Mouse (Mus musculus) erythroblast, embryonic 14.5 days (primary cell): ENCODE data around the gene Mtor. TPM values are rescaled to one million over a fixed set of nuclear protein-coding genes. Genes with fewer than 3 reads are reported as not detected.

Experiments used
- H3K27me3 ChIP-seq: 2 replicates; pipeline ENCODE4 v1.6.1; 2012; ENCODE audit warnings: inconsistent platforms; ENCODE audit not compliant: control insufficient read depth
- H3K36me3 ChIP-seq: 2 replicates; pipeline ENCODE4 v1.6.1; 2012; ENCODE audit warnings: mild to moderate bottlenecking, inconsistent platforms; ENCODE audit not compliant: control insufficient read depth
- H3K4me1 ChIP-seq: 2 replicates; pipeline ENCODE4 v1.6.1; 2012; ENCODE audit warnings: inconsistent platforms; ENCODE audit not compliant: control insufficient read depth
- H3K4me3 ChIP-seq: replicated peaks from 2 replicates; pipeline ENCODE3; 2012; ENCODE audit warnings: moderate library complexity, mild to moderate bottlenecking, inconsistent platforms
- H3K9me3 ChIP-seq: 2 replicates; pipeline ENCODE4 v1.6.1; 2012; ENCODE audit warnings: low read length, inconsistent platforms, mixed read lengths; ENCODE audit not compliant: control insufficient read depth
- GATA1 ChIP-seq: IDR thresholded peaks from 2 replicates; pipeline ENCODE4 v1.6.1; 2012; ENCODE audit warnings: low read length, inconsistent platforms, mixed read lengths
- TAL1 ChIP-seq: IDR thresholded peaks from 3 replicates; pipeline ENCODE4 v1.6.1; 2012; ENCODE audit warnings: low read length, inconsistent platforms, mixed read lengths
- polyA plus RNA-seq: library from polyadenylated mRNA; stranded (reverse); fragments of >175 nt; gene quantifications from 2 replicates; pipeline ENCODE4 v1.2.3, GENCODE M21; 2012

Gene Mtor
- polyA plus RNA-seq, 1 experiment: 1.2 TPM

GRCm38 (mm10) chr4:148593996-148594395 is 145.6 kb downstream of the Mtor start:
- H3K4me3 ChIP-seq: no peak overlapping the region
- no peaks in the 10 kb centered on the region for H3K27me3 ChIP-seq
- H3K9me3 ChIP-seq: peaks cover 10% of the 10 kb centered on the region
- peaks cover 23% of the 10 kb centered on the region for H3K4me1 ChIP-seq
- TF ChIP-seq GATA1: no peak
- no peak for TF ChIP-seq TAL1
- peaks cover 50% of the 10 kb centered on the region for H3K36me3 ChIP-seq

- no peak overlapping the region for H3K4me3 ChIP-seq
- peaks cover 17% of the 10 kb centered on the region for H3K4me1 ChIP-seq
- no peaks in the 10 kb centered on the region for H3K27me3 ChIP-seq
- H3K9me3 ChIP-seq: peaks cover 17% of the 10 kb centered on the region
- H3K36me3 ChIP-seq: peaks cover 53% of the 10 kb centered on the region
- TF ChIP-seq TAL1: no peak
- TF ChIP-seq GATA1: no peak
Observed at GRCm38 (mm10) chr4:148595916-148596315, 147.5 kb downstream of the Mtor start.

DNA sequence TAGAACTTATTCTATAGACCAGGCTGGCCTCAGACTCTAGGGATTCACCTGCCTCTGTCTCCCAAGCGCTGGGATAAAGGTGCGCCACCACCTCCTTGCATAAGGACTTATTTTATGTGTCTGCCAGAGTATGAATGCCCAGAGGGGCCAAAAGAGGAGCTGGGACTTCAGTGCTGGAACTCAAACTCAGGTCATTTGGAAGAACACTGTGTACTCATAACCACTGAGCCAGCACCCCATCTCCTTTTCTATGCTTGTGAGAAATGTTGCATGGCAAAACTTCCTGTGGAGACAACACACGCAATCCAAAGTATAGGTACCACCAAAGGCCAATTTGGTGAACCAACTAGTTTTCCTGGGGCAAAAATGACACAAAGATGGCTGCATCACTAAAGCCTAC is 148.3 kb downstream of the Mtor start:
- Histone ChIP-seq H3K9me3 (peaks cover 17% of the 10 kb centered on the region), H3K4me3 (no peak overlapping the region), H3K4me1 (peaks cover 11% of the 10 kb centered on the region), H3K36me3 (peaks cover 53% of the 10 kb centered on the region), H3K27me3 (no peaks in the 10 kb centered on the region)
- TF ChIP-seq TAL1: no peak

- Histone ChIP-seq H3K4me3 (no peak overlapping the region), H3K27me3 (no peaks in the 10 kb centered on the region), H3K9me3 (peaks cover 17% of the 10 kb centered on the region), H3K36me3 (peaks cover 42% of the 10 kb centered on the region), H3K4me1 (0 out of 2 replicates have a peak, but pooled peaks cover under 1% of the 10 kb centered on the region)
- TF ChIP-seq TAL1: no peak
- TF ChIP-seq GATA1: no peak
Observed at GRCm38 (mm10) chr4:148598826-148599225, 150.4 kb downstream of the Mtor start.

GRCm38 (mm10) chr4:148600316-148600715 is 151.9 kb downstream of the Mtor start:
- TF ChIP-seq GATA1 (no peak), TAL1 (no peak)
- H3K36me3 ChIP-seq: peaks cover 27% of the 10 kb centered on the region
- 0 out of 2 replicates have a peak, but pooled peaks cover 2% of the 10 kb centered on the region for H3K4me1 ChIP-seq
- H3K27me3 ChIP-seq: no peaks in the 10 kb centered on the region
- H3K9me3 ChIP-seq: peaks cover 17% of the 10 kb centered on the region
- no peak overlapping the region for H3K4me3 ChIP-seq

GRCm38 (mm10) chr4:148601871-148602270 is 153.5 kb downstream of the Mtor start:
- TF ChIP-seq GATA1 (no peak), TAL1 (no peak)
- Histone ChIP-seq H3K4me3 (no peak overlapping the region), H3K9me3 (peaks cover 17% of the 10 kb centered on the region), H3K27me3 (no peaks in the 10 kb centered on the region), H3K36me3 (peaks cover 16% of the 10 kb centered on the region), H3K4me1 (0 out of 2 replicates have a peak, but pooled peaks cover 2% of the 10 kb centered on the region)

DNA sequence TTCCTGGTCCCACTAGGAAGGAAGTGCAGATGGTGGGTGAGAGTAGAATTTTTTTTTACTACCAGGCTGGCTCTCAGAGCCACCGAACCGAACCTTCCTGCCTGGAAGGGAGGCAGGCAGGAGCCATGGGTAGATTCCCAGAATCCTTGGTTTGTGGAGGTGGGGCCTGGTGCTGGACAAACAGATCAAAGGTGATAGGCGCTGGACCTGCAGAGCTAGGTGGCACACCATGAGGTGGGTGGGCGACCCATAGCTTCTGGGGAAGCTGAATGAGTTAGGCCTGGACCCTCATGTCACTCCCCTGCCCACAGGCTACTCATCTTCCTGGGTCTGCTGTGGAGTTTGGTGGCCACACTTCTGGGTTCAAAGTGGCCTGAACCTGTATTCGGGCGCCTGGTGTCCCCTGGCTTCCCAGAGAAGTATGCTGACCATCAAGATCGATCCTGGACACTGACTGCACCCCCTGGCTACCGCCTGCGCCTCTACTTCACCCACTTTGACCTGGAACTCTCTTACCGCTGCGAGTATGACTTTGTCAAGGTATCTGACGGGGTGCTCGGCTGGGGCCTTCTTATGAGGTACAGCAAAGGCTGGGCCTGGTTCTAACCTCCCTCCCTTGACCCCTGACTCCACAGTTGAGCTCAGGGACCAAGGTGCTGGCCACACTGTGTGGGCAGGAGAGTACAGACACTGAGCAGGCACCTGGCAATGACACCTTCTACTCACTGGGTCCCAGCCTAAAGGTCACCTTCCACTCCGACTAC is 154.1 kb downstream of the Mtor start, which contains the start of gene Masp2:
Masp2 (plus strand) TSS at position 198 of the 764 bp plus-strand sequence.
- Histone ChIP-seq H3K4me1 (0 out of 2 replicates have a peak, but pooled peaks cover 2% of the 10 kb centered on the region), H3K4me3 (peak within 1 kb of the TSS; percentile 21), H3K9me3 (peaks cover 17% of the 10 kb centered on the region), H3K36me3 (peaks cover 15% of the 10 kb centered on the region), H3K27me3 (no peaks in the 10 kb centered on the region)
- no peak for TF ChIP-seq GATA1

- Histone ChIP-seq H3K4me1 (0 out of 2 replicates have a peak, but pooled peaks cover 2% of the 10 kb centered on the region), H3K9me3 (peaks cover 11% of the 10 kb centered on the region), H3K27me3 (no peaks in the 10 kb centered on the region), H3K4me3 (no peak overlapping the region), H3K36me3 (peaks cover 10% of the 10 kb centered on the region)
- TF ChIP-seq GATA1 (no peak), TAL1 (no peak)
Observed at GRCm38 (mm10) chr4:148603376-148604139, 155.1 kb downstream of the Mtor start.

DNA sequence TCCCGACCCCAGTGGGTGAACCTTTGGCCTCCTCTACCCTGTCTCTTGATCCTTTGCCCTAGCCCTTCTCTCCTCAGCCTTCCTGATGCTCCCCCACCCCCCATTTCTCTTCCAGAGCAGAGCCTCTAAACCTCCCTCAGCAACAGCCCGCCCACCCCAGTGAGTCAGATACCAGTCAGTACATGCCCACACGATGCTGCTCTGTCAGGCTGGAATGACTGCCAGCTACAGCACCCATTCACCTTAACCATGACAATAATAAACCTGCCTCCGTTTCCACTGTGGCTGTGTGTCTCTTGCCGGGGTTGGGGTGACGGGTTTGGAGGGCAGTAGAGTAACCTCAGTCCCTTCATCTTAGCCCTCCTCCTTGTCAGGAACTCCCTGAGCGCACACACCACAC is 155.7 kb downstream of the Mtor start:
- Histone ChIP-seq H3K4me1 (0 out of 2 replicates have a peak, but pooled peaks cover 2% of the 10 kb centered on the region), H3K9me3 (peaks cover 6% of the 10 kb centered on the region), H3K27me3 (no peaks in the 10 kb centered on the region), H3K36me3 (peaks cover 8% of the 10 kb centered on the region), H3K4me3 (no peak overlapping the region)
- TF ChIP-seq TAL1 (no peak), GATA1 (no peak)
